Mouse (Mus musculus) forebrain, embryonic 16.5 days (tissue): Measurements from ENCODE around the gene Aff3. TPM values are rescaled to one million over a fixed set of nuclear protein-coding genes. Genes with fewer than 3 reads are reported as not detected.
A peak's percentile ranks its signal among the peaks of the same experiment; 100 is the strongest.

ENCODE experiments used
- ATAC-seq: fragments of 200-750 bp; cut with Nextera tagmentation; 2 replicates; pipeline ENCODE4 v1.8.0; 2017; ENCODE audit warnings: mild to moderate bottlenecking, moderate library complexity
- H3K27ac ChIP-seq: fragments of 300-500 bp; sonication (generic); 2 replicates; pipeline ENCODE4 v1.5.1; 2014; ENCODE audit warnings: low read length, control low read depth
- H3K27me3 ChIP-seq: fragments of 300-500 bp; sonication (generic); replicated peaks from 2 replicates; pipeline ENCODE4 v1.6.1; 2014; ENCODE audit warnings: low read length; ENCODE audit not compliant: control insufficient read depth, insufficient read depth
- H3K36me3 ChIP-seq: fragments of 300-500 bp; sonication (generic); 2 replicates; pipeline ENCODE4 v1.6.1; 2014; ENCODE audit not compliant: control insufficient read depth, insufficient read depth
- H3K4me1 ChIP-seq: fragments of 300-500 bp; sonication (generic); replicated peaks from 2 replicates; pipeline ENCODE4 v1.6.1; 2014; ENCODE audit warnings: low read length; ENCODE audit not compliant: control insufficient read depth, insufficient read depth
- H3K4me2 ChIP-seq: fragments of 300-500 bp; sonication (generic); 2 replicates; pipeline ENCODE4 v1.6.1; 2014; ENCODE audit warnings: mild to moderate bottlenecking, low read length, control low read depth
- H3K4me3 ChIP-seq: fragments of 300-500 bp; sonication (generic); replicated peaks from 2 replicates; pipeline ENCODE4 v1.5.1; 2014; ENCODE audit warnings: mild to moderate bottlenecking, low read length, control low read depth
- H3K9ac ChIP-seq: fragments of 300-500 bp; sonication (generic); replicated peaks from 2 replicates; pipeline ENCODE4 v1.6.1; 2014; ENCODE audit warnings: low read depth, low read length, control low read depth
- H3K9me3 ChIP-seq: fragments of 300-500 bp; sonication (generic); 2 replicates; pipeline ENCODE4 v1.6.1; 2016; ENCODE audit warnings: low read length; ENCODE audit not compliant: control insufficient read depth
- WGBS: fragments of 180-500 bp; shearing (Covaris S2); extraction: QIAGEN DNeasy Blood & Tissue Kit; methylation state at CpG from one replicate; pipeline ENCODE4 v1.1.7; 2014; 5-methylcytosine and 5-hydroxymethylcytosine counted together
- polyA plus RNA-seq: library from polyadenylated mRNA; unstranded; fragments of >200 nt; fragmentation: Nextera tagmentation; extraction: Ambion mirVana; gene quantifications from 2 replicates; pipeline ENCODE4 v1.2.1, GENCODE M21; 2015

Gene Aff3
- polyA plus RNA-seq, 1 experiment from 2014 or later = 16.9 TPM

DNA sequence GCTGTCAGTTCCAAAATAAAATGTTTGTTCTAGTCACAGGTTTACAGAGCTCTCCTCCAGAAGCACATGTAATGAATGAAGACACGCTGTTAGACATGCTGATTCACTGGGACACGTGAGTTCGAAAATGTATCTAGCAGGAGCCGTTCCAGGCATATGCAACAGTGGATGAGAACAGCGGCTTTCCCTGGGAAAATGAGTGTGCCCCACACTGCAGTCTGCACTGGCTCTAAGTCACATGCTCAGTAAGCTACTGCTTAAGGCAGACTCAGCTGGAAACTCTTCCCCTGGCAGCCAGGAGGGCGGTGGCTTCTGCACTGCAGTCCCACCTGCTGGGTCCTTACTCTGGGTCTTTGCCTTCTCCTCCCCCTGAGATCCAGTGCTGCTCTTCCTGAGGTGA is 271.2 kb downstream of the Aff3 start:
- Histone ChIP-seq H3K9ac (no peak overlapping the region), H3K27me3 (no peaks in the 10 kb centered on the region), H3K36me3 (no peaks in the 10 kb centered on the region), H3K4me3 (no peak overlapping the region), H3K4me2 (no peak overlapping the region), H3K27ac (peak overlapping the region; percentile 28; the same call in 1 of the 2 replicates), H3K4me1 (peaks cover 36% of the 10 kb centered on the region), H3K9me3 (no peaks in the 10 kb centered on the region)
- peak; percentile 36; the same call in 1 of the 2 replicates for ATAC-seq
- 16% methylated on average over 6 of the region's 6 CpGs for WGBS

DNA sequence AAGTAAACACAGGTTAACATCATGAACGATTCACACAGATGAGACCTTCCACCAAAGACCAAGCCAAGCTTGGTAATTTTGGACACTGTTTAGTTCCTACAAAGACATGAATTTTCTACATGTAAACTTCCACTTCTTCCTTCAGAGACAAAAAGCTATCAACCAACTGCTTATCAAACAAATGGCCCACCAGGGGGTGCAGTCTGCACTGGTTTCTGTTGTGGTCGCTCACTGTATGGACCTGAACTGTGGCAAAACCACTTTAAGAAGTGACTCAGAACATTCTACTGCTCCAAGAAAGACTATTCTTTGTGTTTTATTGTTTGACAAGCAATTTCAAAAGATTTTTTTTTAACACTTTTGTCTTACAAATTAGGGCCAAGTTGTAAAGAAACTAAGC is 271.8 kb downstream of the Aff3 start:
- H3K9me3 ChIP-seq = no peaks in the 10 kb centered on the region
- 40% methylated on average over 2 of the region's 2 CpGs for WGBS
- H3K36me3 ChIP-seq = no peaks in the 10 kb centered on the region
- no peak overlapping the region for H3K9ac ChIP-seq
- no peak overlapping the region for H3K27ac ChIP-seq
- no peak overlapping the region for H3K4me3 ChIP-seq
- no peak overlapping the region for H3K4me2 ChIP-seq
- 0 out of 2 replicates have a peak, but pooled peaks have one; percentile 41 for ATAC-seq
- peaks cover 36% of the 10 kb centered on the region for H3K4me1 ChIP-seq
- no peaks in the 10 kb centered on the region for H3K27me3 ChIP-seq

DNA sequence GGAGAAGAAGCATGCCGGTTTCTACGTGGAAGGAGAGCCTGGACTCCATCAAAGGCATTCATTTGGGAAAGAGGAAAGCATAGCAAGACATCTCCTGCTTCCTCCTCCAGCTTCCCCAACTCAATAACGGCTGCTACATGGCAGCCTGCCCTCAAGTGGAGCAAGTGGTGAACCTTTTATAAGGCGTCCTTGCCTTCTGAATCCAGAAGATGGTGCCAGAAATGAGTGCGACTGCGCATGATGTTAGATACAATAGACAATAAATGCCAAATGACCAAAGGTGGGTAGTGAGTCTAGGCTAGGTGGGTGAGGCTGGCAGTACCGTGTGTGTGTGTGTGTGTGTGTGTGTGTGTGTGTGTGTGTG is 273.9 kb downstream of the Aff3 start:
- Histone ChIP-seq H3K4me3 (no peak overlapping the region), H3K4me2 (no peak overlapping the region), H3K9ac (no peak overlapping the region), H3K36me3 (no peaks in the 10 kb centered on the region), H3K9me3 (no peaks in the 10 kb centered on the region), H3K4me1 (peaks cover 33% of the 10 kb centered on the region), H3K27me3 (no peaks in the 10 kb centered on the region), H3K27ac (no peak overlapping the region; the same call in 1 of the 2 replicates)
- WGBS = 56% methylated on average over 7 of the region's 7 CpGs
- no peak for ATAC-seq

DNA sequence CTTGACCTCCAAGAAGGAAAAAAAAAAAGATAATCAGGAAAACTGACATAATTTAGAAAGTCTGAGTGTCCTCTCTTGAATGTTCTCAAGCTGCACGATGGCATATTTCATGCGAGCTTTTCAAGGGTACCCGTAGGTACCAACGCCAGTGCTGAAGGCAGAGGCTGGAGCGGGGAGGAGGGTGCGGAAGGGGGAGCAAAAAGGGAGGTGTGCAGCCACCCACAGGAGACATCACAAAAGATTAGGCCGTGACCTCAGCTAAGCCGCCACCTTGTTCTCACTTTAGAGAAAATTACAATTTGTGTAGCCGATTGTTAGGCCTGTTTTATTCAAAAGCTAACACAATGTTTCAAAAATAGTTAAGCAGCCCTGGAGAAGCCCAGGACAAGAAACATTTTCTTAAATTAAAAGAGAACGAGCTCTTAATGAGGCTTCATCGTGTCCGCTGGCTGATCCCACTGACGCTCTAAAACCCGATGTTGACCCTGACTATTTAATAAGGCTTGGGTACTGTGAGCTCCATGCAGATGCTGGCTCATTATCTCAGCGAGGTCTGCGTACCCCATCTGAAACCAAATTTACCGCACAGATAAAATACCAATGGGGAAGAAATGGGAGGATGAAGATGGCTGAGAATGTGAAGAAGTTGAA is 274.4 kb downstream of the Aff3 start:
- Histone ChIP-seq H3K4me3 (no peak overlapping the region), H3K9ac (no peak overlapping the region), H3K4me1 (peaks cover 34% of the 10 kb centered on the region), H3K27ac (no peak overlapping the region), H3K36me3 (no peaks in the 10 kb centered on the region), H3K9me3 (no peaks in the 10 kb centered on the region), H3K27me3 (no peaks in the 10 kb centered on the region), H3K4me2 (no peak overlapping the region; the same call in 1 of the 2 replicates)
- no peak for ATAC-seq
- WGBS = 20% methylated on average over 17 of the region's 17 CpGs

DNA sequence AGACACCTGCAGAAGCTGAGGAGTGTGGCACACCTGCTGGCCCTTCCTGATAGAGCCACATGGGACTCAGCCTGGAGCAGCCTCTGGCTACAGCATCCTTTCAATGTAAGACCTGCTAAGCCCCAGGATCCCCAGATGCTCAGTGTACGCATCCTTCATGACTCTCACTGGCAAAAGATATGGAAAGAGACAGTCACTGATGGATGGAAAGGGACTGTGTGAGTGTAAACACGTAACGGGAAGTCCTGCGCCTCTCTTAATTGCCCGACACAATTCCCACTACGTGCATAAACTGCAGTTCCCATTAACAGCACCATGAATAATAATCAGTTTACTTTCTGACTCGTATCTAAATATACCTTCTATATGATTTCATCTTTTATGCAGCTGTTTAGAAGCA is 275.2 kb downstream of the Aff3 start:
- Histone ChIP-seq H3K9ac (no peak overlapping the region), H3K27ac (no peak overlapping the region), H3K4me2 (no peak overlapping the region), H3K27me3 (no peaks in the 10 kb centered on the region), H3K4me1 (peaks cover 29% of the 10 kb centered on the region), H3K9me3 (no peaks in the 10 kb centered on the region), H3K36me3 (no peaks in the 10 kb centered on the region), H3K4me3 (no peak overlapping the region)
- ATAC-seq = no peak
- 28% methylated on average over 7 of the region's 7 CpGs for WGBS

- no peaks in the 10 kb centered on the region for H3K36me3 ChIP-seq
- 80% methylated on average over 3 of the region's 3 CpGs for WGBS
- H3K9me3 ChIP-seq = no peaks in the 10 kb centered on the region
- no peak overlapping the region for H3K27ac ChIP-seq
- no peak overlapping the region for H3K9ac ChIP-seq
- no peak overlapping the region for H3K4me2 ChIP-seq
- peaks cover 20% of the 10 kb centered on the region for H3K4me1 ChIP-seq
- no peaks in the 10 kb centered on the region for H3K27me3 ChIP-seq
- H3K4me3 ChIP-seq = no peak overlapping the region
- ATAC-seq = no peak
These were observed 276.3 kb downstream of the Aff3 start for GRCm38 (mm10) chr1:38388466-38388865.

DNA sequence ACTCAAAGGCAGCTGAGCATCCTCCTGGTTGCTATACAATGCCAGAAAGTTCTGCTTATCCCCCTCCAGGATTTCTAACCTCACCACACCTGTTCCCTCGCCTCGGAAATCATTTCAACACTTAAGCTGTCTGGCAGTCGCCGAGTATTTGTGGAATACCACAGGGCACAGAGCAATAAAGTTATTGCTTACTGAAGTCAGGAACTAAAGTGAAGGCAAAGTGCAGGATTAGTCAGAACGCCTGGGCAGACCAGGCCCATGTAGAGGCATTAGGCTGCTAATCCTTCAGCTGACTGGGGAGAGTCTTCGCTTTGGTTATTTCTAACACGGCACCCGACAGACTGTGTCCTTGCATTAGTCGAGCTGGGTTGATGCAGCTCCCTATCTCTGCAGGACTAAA is 277.3 kb downstream of the Aff3 start:
- H3K4me1 ChIP-seq = peaks cover 18% of the 10 kb centered on the region
- no peaks in the 10 kb centered on the region for H3K9me3 ChIP-seq
- H3K9ac ChIP-seq = no peak overlapping the region
- no peaks in the 10 kb centered on the region for H3K27me3 ChIP-seq
- WGBS = 76% methylated on average over 9 of the region's 9 CpGs
- H3K4me3 ChIP-seq = no peak overlapping the region
- no peak for ATAC-seq
- H3K36me3 ChIP-seq = no peaks in the 10 kb centered on the region
- no peak overlapping the region for H3K27ac ChIP-seq
- no peak overlapping the region for H3K4me2 ChIP-seq

- Histone ChIP-seq H3K4me3 (no peak overlapping the region), H3K36me3 (no peaks in the 10 kb centered on the region), H3K4me2 (no peak overlapping the region), H3K27me3 (no peaks in the 10 kb centered on the region), H3K4me1 (peaks cover 7% of the 10 kb centered on the region), H3K9me3 (0 out of 2 replicates have a peak, but pooled peaks cover 2% of the 10 kb centered on the region), H3K9ac (no peak overlapping the region), H3K27ac (no peak overlapping the region)
- ATAC-seq = no peak; the same call in 1 of the 2 replicates
- 28% methylated on average over 16 of the region's 16 CpGs for WGBS
These were observed 280.2 kb downstream of the Aff3 start for GRCm38 (mm10) chr1:38384457-38385121.

GRCm38 (mm10) chr1:38384010-38384409 is 280.7 kb downstream of the Aff3 start:
- 90% methylated on average over 7 of the region's 7 CpGs for WGBS

More at GRCm38 (mm10) chr1:38384010-38384409, 280.7 kb downstream of the Aff3 start:
- Histone ChIP-seq H3K27me3 (no peaks in the 10 kb centered on the region), H3K4me1 (0 out of 2 replicates have a peak, but pooled peaks cover 2% of the 10 kb centered on the region), H3K9me3 (0 out of 2 replicates have a peak, but pooled peaks cover 2% of the 10 kb centered on the region), H3K36me3 (no peaks in the 10 kb centered on the region), H3K4me3 (no peak overlapping the region), H3K9ac (no peak overlapping the region), H3K4me2 (no peak overlapping the region), H3K27ac (no peak overlapping the region)
- ATAC-seq = no peak
